Mouse (Mus musculus) mouse embryonic stem cell (cell line): ENCODE measurements around the gene Mbtd1.
"Not testable (repeated sequence)": the region's sequence is repeated elsewhere in the genome, so short reads cannot be mapped to it uniquely, and the experiment has no call there.

Source experiments
- in situ Hi-C, 2 experiments: fragments of 300-500 bp; cut with MboI; formaldehyde crosslinking; loops; 1 replicate in 1 of 2; 3 replicates in 1 of 2; pipeline ENCODE4 v1.14.3; 2019 to 2020; ENCODE audit warnings: low sequenced_read_pairs in 2 of 2, low pct_unique_long_range_greater_than_20kb in 1 of 2, mixed read lengths in 1 of 2; ENCODE audit not compliant: unreplicated experiment in 1 of 2

Gene Mbtd1

DNA sequence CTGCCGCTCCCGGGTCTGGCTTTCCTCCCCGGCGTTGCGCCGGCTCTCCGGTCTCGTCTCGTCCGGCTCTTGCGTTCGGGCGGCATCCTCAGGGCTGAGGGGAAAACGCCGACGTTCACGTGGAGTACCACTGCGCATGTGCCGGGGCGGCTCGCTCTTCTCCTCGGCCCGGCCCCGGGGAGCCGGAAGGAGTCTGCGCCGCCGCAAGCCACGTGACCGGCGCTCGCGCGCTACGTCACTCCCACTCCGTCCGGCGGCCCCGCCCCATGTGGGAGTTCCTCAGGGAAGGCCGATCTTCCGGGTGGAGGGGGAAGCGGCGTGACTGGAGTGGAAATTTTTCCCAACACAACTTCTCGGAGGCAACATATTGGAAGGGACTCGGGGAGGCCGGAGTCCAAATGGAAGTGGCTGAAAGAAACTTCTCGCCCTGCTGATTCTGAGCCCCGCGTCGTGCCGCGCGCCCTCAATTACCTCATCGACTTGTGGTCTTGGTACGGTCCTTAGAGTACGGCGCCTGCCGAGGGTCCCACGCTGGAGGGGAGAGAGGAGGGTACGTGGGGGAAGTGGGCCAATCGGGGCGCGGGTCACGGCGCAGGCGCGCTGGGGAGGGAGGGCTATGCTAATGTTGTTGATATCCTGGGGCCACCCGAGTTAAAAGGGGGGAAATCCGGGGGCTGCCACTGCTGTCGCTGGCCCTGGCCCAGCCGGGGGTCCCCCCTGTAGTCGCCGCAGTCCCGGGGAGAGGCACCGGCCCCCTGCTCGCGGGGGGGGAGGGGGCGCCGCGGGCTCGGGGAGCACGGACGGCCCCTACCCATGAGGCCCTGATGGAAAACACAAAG, at the start of gene Mbtd1, which contains the start of gene Utp18:
Gene Mbtd1 (plus strand): TSS at position 281 of the 839 bp plus-strand sequence.
Gene Utp18 (minus strand): TSS at position 195 of the 839 bp plus-strand sequence.
- in situ Hi-C loops = no loop called here

DNA sequence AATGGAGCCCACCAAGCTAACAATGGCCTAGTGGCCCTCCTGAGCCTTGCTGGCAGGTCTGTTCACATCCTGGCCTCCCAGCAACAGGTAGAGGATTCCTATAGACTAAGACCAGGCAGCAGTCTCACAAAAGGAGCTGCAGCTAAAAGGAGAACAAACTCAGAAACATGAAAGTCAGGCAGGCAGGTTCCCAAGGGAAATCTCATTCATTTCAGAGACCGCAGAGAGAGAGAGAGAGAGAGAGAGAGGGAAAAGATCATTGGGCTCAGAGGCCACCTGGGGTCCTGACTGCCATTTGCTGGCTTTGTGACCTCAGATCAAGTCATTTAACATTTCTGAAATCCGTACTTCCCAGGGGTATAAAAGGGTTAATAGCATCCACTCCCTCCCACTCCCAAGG, 38.3 kb upstream of the Mbtd1 start:
- in situ Hi-C loops = no loop called here

- in situ Hi-C loops = no loop called here
Measured at GRCm38 (mm10) chr11:93852546-93852945, 33.1 kb upstream of the Mbtd1 start.

DNA sequence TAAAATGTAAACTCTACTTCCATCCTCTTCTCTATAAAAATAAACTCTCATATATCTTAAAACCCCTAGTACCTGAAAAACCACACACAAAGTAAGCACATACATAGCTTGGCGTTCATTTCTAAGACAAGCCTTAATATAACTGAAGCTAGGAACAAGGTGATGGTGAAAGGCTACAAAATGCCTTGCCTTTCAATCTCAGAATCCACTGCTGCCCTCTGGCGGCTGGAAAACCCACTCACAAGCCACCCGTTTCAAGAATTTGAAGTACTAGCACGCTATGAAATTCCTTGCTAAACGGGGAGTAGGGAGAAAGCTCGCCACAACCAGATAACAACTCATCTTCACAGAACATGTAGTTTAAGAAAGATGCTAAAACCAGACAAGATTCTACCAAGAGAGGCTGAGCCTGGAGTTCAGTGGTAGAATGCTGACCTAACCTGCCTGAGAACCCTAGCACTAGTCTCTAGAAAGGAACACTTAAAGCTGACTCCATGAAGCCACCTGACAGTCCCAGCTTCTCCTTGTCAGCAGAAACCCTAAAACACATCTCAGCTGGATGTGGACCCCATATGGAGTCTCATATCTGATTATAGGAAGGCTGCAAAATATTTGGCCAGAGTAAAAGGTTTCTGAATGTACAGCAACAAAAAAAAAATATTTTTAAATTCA, 29.2 kb upstream of the Mbtd1 start:
- in situ Hi-C loops = no loop called here

DNA sequence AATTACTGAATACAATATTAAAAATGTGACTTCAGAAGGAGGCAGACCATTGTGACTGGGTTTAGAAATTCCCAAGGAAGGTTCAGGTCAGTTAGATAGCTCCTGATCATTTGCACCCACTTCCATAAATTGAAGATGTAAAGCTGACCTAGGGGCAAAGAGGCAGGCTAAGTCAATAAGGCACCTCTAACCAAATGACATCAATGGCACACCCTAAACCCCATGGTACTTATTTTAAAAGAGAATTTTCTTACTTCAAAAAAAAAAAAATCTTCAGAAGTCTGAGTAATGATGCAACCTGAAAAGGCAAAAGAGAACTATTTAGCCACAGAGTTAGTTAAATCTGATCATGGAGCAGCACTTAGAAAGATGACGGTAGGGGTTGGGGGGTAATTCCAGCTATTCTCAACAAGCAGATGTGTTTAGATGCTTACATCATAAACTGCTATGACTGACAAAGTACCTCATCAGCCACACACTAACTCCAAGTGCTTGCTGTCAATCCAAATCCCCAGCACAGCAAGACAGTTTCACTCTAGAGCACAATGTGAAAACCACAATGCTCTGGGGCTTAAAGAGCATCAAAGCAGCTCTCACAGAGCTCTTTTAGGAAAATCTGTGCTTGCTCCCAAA, 25.0 kb upstream of the Mbtd1 start:
- in situ Hi-C loops = no loop called here

- in situ Hi-C loops = no loop called here
Measured at GRCm38 (mm10) chr11:93861193-93861592, 24.5 kb upstream of the Mbtd1 start.

DNA sequence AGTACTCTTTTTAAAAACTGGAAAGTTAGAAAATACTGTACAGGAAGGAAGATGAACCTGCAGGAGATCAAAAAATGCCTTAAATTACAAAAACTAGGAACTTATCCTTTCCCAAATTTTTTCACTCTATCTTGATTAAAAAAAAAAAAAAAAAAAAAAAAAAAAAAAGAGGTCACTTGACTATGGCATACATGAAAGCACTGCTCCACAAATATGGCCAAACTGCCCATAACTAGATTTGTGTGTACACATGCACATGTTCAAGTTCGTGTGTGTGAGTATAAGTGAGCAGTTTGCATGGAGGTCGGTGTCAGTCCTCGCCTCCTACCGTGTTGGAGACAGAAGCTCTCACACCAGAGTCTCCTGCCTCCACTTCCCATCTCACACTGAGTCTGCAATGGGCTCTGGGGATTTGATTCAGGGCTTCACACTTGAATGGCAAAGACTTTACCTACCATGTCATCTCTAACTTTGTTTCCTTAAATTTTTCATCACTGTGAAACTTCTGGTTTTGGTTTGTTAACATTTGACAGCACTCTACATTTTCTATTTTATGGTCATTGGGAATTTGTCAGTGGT, 23.5 kb upstream of the Mbtd1 start:
- in situ Hi-C loops = no loop called here

GRCm38 (mm10) chr11:93862638-93863037, 23.0 kb upstream of the Mbtd1 start:
- in situ Hi-C loops = no loop called here

DNA sequence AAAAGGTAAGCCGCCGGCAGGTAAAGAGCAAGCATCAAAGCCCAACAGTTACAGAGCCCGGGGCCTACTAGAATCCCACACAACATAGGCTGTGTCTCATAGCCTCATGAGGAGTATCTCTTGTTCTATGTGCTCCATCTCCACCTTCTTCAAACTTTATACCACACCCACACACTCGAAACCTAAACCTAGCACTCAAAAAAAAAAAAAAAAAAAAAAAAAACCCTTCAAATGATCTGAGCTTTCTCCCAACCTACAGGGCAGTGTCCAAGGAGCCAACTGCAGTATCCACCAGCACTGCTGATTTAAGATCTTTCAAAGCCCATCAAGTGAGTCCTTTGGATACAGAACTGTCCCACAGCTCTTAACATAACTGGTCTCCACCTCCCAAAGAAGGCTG, 1.6 kb upstream of the Mbtd1 start:
- in situ Hi-C loops = no loop called here

DNA sequence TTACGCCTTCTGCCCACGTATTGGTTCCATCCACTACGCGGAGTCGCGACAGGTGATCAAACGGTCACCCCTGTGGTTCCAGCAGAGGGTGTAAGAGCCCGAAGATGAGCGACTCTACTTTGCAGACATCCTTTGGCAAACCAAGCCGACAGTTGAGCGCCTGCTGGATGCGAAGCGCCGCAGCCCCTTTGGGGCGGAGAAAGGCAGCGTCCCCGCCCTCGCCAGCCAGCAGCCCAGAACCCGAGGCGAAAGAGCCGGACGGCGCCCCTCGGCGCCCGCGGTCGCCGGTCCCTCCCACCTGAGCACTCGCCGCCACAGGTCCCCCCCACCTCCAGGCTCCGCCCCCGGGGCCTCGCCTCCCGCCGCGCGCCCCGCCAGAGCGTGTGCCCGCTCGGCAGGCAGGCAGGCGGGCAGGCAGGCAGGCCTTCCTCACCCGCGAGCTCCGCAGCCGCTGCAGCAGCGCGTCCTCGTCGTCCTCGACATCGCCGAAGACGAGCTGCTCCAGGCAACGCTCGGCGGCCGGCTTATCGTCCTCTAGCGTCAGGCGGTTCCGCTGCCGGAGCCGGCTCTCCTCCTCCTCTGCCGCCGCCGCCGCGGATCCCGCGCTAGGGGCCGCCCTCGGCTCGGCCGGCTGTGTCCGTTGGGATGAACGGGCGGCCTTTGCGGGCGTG, 616 bp upstream of the Mbtd1 start:
- in situ Hi-C loops = no loop called here

GRCm38 (mm10) chr11:93886411-93887079, 893 bp downstream of the Mbtd1 start:
- in situ Hi-C loops = no loop called here

DNA sequence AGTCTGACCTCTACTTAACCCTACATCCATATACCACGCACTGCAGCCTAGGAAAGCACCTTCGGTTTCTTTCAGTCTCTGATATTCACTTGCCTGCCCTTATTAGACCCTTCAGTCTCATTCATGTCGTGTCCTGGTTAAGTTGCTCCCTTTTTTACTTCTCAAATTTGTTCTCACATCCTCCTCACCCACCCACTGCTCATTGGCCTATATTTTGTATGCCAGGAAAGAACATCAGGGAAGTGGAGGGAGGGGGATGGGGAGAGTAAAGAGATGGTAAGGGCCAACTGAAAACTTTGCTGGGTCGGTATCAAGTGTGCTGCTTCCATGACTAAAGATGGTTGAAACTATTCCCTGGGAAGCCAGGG, 1.4 kb downstream of the Mbtd1 start:
- in situ Hi-C loops = no loop called here

DNA sequence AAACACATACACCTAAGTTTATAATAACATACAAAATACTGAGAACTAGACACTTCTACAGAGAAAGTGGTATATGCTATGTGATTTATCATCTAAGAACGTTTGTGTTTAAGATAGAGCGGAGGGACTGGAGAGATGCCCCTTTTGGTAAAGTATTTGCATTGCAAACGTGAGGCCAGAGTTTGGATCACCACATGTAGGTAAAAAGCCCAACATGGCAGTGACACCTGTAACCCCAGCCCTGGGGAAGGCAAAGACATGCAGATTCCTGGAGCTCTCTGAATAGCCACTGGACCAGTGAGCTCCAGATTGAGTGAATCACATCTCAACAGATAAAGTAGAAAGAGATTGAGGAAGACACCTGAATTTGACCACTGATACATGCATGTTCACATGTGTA, 12.1 kb downstream of the Mbtd1 start:
- in situ Hi-C loops = no loop called here

GRCm38 (mm10) chr11:93906834-93907233, 21.2 kb downstream of the Mbtd1 start:
- in situ Hi-C loops = no loop called here

DNA sequence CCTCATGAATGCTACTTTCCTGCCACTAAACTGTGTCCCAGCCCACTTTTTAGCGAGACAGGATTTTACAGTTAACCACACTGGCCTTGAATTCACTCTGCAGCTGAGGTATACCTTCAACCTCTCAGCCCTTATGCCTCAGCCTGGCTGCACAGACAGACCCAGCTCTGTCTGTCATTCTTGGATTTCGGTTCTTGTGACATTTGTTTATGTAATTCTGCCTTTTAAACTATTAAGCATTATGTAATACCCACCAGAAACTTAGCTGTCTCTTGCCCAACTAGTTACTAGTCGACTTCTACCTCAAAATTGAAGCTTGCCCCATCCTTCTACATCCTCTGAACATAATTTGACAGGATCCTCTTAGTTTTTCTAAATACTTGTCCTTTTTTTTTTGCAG, 22.2 kb downstream of the Mbtd1 start:
- in situ Hi-C loops = no loop called here

- in situ Hi-C loops = no loop called here
Measured at GRCm38 (mm10) chr11:93908829-93909228, 23.2 kb downstream of the Mbtd1 start.

DNA sequence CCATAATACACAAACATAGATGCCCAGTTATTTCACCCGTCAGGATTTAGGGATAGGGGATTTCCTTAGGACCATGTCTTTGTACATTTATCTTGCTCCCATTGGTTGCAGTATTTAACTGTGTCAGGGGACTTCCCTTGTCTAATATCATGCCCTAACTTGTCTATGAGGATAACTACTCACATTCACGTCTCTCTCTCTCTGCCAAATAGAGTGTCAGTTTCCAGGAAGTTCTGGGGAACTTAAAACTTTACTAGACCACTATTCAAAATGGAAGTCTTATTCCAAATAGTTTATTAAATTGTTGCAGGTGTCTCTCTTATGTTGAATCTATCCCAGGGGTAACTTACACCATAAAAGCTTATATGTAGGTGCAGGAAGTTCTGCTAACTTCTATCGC, 26.0 kb downstream of the Mbtd1 start:
- in situ Hi-C loops = no loop called here

- in situ Hi-C loops = not testable (repeated sequence)
Measured at GRCm38 (mm10) chr11:93915019-93915418, 29.4 kb downstream of the Mbtd1 start.
